Mouse (Mus musculus) C3H10T1/2 (cell line): ENCODE data around the gene Gm18336. TPM values are rescaled to one million over a fixed set of nuclear protein-coding genes. Genes with fewer than 3 reads are reported as not detected.

Experiments used
- polyA plus RNA-seq, 2 experiments: library from polyadenylated mRNA; unstranded; fragments of >200 nt; fragmentation: generic; extraction: Trizol; gene quantifications; one replicate each; pipeline ENCODE4 v1.2.1; 2012; ENCODE audit warnings: missing spikeins in 2 of 2

The Gm18336 gene
- polyA plus RNA-seq: not detected

DNA sequence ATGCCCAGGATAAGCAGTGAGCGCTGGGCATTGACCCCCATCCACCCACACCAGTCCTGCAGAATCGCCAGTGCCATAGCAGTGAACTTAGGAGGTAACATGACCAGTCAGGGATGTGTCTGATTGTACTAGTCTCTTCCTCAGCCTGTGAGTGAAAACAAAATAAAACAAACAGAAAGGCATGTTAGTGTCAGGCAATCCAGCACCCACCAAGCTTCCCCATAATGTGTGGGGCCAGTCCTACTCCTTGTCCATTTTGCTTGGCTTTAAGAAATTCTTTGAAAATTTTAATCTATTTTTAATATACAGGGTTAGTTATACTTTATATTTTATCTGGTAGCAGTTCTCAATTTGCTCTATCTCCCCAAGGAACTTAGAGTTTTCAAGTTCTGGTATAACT is at the start of gene Gm18336:
Gene Gm18336 (minus strand): TSS at position 101 of the 400 bp plus-strand sequence.

DNA sequence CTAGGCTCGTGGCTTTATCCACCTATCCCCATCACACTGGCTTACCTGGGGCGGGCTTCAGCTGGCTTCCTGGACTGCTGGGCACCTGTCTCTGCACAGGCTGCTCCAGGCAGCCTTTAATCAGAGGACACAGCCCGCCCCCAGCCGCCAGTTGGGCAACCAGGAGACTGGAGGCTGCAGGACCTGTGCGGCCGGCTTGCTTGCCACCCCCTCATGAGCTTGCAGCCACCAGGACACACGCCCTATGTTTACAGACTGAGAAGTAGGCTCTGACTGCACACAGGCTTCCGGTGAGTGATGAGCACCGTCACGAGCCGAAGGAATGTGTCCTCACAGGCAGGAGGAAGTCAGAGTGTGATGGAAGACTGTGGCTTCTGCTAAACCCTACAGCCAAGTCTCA is 36.7 kb upstream of the Gm18336 start, which contains the start of gene Trex2:
Gene Trex2 (minus strand): TSS at position 93 of the 400 bp plus-strand sequence.

DNA sequence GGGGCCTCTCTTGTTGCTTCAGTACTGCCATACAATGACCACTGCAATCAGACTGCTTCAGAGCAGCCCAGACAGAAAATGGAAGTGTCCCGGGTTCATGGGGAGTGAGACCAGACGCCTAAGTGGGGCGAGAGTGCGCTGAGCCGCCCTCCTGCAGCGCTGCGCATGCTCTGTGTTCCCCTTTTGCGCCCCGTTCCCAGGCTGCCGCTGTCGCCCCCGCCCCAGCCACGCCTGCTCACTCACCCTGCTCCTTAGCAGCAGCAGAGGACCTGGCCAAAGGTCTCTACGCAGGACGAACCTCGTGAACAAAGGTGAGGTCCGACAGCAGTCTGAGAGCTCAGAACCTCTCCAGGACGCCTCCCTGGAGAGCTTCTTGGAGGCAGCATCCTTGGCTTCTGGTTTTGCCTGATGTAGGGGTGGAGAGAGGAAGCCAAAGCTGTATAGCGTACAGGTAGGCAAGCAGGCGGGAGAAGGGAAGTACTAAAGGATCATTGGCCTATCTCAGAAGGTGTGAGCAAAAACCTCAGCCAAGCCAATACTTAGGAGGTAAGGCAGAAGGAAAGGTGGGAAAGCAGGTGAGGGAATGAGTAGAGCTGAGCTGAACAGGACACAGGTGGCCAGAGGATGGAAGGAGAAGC is 12.5 kb upstream of the Gm18336 start, which contains the start of gene Zfp92:
Gene Zfp92 (plus strand): TSS at position 217 of the 638 bp plus-strand sequence.

Other genes with a start within 250 kb of the Gm18336 start
- gene Xlr5b, start 249.9 kb downstream of the Gm18336 start, polyA plus RNA-seq: not detected
- gene DXBay18, start 249.3 kb downstream of the Gm18336 start, polyA plus RNA-seq: not detected
- not detected for gene Spin2d, start 221.7 kb downstream of the Gm18336 start, polyA plus RNA-seq
- not detected for gene Xlr3b, start 206.5 kb downstream of the Gm18336 start, polyA plus RNA-seq
- not detected for gene Xlr4b, start 184.4 kb downstream of the Gm18336 start, polyA plus RNA-seq
- 1 to 10 TPM; 5.0 to 6.2 TPM for gene F8a, start 170.4 kb downstream of the Gm18336 start, polyA plus RNA-seq
- gene Xlr4c, start 155.6 kb downstream of the Gm18336 start, polyA plus RNA-seq: not detected
- under 1 TPM; 0.04 TPM for gene Xlr3c, start 133.3 kb downstream of the Gm18336 start, polyA plus RNA-seq
- not detected for gene Xlr5a, start 105.8 kb downstream of the Gm18336 start, polyA plus RNA-seq
- gene Xlr5c, start 105.8 kb downstream of the Gm18336 start, polyA plus RNA-seq: not detected
- gene Gm45015, start 61.9 kb downstream of the Gm18336 start, polyA plus RNA-seq: not detected
- 1 to 10 TPM in 1 of 2 experiments, under 1 TPM in 1; 0.81 to 6.2 TPM for gene Zfp275, start 56.1 kb downstream of the Gm18336 start, polyA plus RNA-seq
- not detected for gene Zfp92, start 12.4 kb upstream of the Gm18336 start, polyA plus RNA-seq
- not detected for gene Trex2, start 36.6 kb upstream of the Gm18336 start, polyA plus RNA-seq
- gene Haus7, start 60.3 kb upstream of the Gm18336 start, polyA plus RNA-seq: 10 to 100 TPM; 40.7 to 52.5 TPM
- gene Bgn, start 84.9 kb upstream of the Gm18336 start, polyA plus RNA-seq: 1,000 to 10,000 TPM; 1,065 to 2,644 TPM
- gene Atp2b3, start 104.3 kb upstream of the Gm18336 start, polyA plus RNA-seq: under 1 TPM in 1 of 2 experiments, not detected in 1; 0.01 TPM
- under 1 TPM in 1 of 2 experiments, not detected in 1; 0.01 TPM for gene Dusp9, start 240.7 kb upstream of the Gm18336 start, polyA plus RNA-seq